8 mouse cellular contexts compared by ENCODE assay signal in the genomic region with DNA sequence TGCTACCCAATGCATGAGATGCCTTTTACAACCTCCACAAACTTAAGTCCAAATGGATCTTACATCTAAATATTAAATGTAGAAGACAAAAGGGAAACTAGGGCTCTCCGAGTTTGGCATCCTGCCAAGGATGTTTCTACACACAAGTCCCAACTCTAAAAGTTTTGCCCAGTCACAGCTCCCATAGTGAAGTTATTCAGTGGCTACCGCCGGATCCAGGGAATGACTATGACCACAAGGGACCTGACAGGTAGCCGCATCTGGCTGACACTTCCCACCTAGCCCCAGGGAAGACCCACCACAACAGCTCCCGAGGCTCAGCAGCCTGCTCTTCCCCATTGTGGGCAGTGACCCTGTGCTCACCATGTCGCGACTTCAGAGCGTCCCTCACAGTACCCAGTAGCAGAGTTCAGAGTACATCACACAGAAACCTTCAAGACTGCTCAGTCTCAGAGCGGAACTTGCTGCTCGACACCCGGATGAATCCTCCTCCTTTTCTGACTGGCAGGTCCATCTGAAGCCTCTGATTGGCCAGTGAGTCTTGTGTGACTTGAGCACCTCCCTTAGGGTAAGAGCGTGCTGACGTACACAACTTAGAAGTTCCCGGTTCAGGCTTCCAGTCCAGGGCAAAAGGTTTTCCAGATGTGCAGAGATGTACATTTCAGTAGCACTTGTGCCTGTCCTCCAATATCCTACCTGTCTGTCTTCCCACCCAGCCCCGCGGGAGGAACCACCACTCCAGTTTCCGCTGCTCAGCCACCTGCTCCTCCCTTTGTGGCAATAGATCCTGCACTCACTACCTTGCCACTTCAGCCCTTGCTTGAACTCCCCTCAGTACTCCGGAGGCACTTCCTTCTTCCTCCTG. TPM values are rescaled to one million over a fixed set of nuclear protein-coding genes. Genes with fewer than 3 reads are reported as not detected.
DNase-seq lines count a peak whose midpoint lies in the region; ATAC-seq and TF ChIP-seq lines count a peak whose summit lies in the region.

A gene (minus strand): TSS at position 499 of the 865 bp plus-strand sequence.

- no peak for TF ChIP-seq CTCF in MEL (IDR thresholded peaks at IDR 0.05 in 2 of 3, conservative IDR thresholded peaks at IDR 0.05 in 1 of 3; ENCODE audit: control insufficient read depth in 1 of 3, insufficient read depth in 1 of 3, low read depth in 2 of 3, low read length in 3 of 3, poor library complexity in 1 of 3, severe bottlenecking in 1 of 3)
- TF ChIP-seq CTCF in cerebellum, adult 2 months (IDR thresholded peaks at IDR 0.05; ENCODE audit: borderline replicate concordance, insufficient read depth, low read depth, low read length) = no peak
- TF ChIP-seq CTCF in forebrain, postnatal 0 days (IDR thresholded peaks at IDR 0.05; ENCODE audit: low read depth) = no peak

- H3K4me1 ChIP-seq in MEL (ENCODE audit: control insufficient read depth in 1 of 2, insufficient read depth in 2 of 2, low read length in 2 of 2) = peaks cover 3 to 8% of the 10 kb centered on the region in 2 experiments
- no peaks in the 10 kb centered on the region; the same call in 1 of the 2 replicates for H3K4me1 ChIP-seq in cerebellum, adult 2 months (ENCODE audit: control insufficient read depth, insufficient read depth, low read length)
- 0 out of 2 replicates have a peak, but pooled peaks cover 2% of the 10 kb centered on the region for H3K4me1 ChIP-seq in forebrain, postnatal 0 days (ENCODE audit: insufficient read depth)
- peaks cover 8% of the 10 kb centered on the region for H3K4me1 ChIP-seq in lung, embryonic 15.5 days

- TF ChIP-seq EP300 in MEL (IDR thresholded peaks at IDR 0.05; ENCODE audit: low read depth in 1 of 2, low read length in 2 of 2) = no peak

- H3K79me2 ChIP-seq in MEL (ENCODE audit: control insufficient read depth, insufficient read depth, low read length, poor library complexity) = peaks cover 10% of the 10 kb centered on the region

- TF ChIP-seq POLR2A in MEL (IDR thresholded peaks at IDR 0.05; ENCODE audit: control insufficient read depth in 1 of 2, insufficient read depth in 1 of 2, low read depth in 1 of 2, low read length in 2 of 2, poor library complexity in 1 of 2) = peak; percentile 69 to 97; a peak in 3 of 4 replicates
- TF ChIP-seq POLR2A in cerebellum, adult 2 months (IDR thresholded peaks at IDR 0.05; ENCODE audit: borderline replicate concordance, insufficient read depth, low read length) = peak; percentile 67; the same call in 1 of the 2 replicates

- peak within 1 kb of the TSS; percentile 87 to 89 for H3K4me3 ChIP-seq in MEL (ENCODE audit: control insufficient read depth in 1 of 2, insufficient read depth in 1 of 2, low read depth in 2 of 2, low read length in 2 of 2)
- peak within 1 kb of the TSS; percentile 98 for H3K4me3 ChIP-seq in cerebellum, adult 2 months (replicated peaks; ENCODE audit: insufficient read depth, low read depth, low read length)
- H3K4me3 ChIP-seq in forebrain, postnatal 0 days (ENCODE audit: low read depth, low read length) = peak within 1 kb of the TSS; percentile 64
- H3K4me3 ChIP-seq in lung, embryonic 15.5 days = peak within 1 kb of the TSS; percentile 91

- peak within 1 kb of the TSS; percentile 81 for H3K9ac ChIP-seq in MEL (ENCODE audit: control insufficient read depth, low read depth, low read length, poor library complexity, severe bottlenecking)
- peak within 1 kb of the TSS; percentile 61 for H3K9ac ChIP-seq in forebrain, postnatal 0 days
- H3K9ac ChIP-seq in lung, embryonic 15.5 days = peak within 1 kb of the TSS; percentile 90

- no peak for TF ChIP-seq RAD21 in MEL (IDR thresholded peaks at IDR 0.05; ENCODE audit: low read depth, low read length)

- peak; percentile 99 for DNase-seq in MEL (ENCODE audit: low read depth, low spot score)
- peak; percentile 81 to 89 for DNase-seq in cerebellum, adult 2 months
- peak; percentile 87 for DNase-seq in forebrain, postnatal 0 days
- DNase-seq in heart, postnatal 4 days = peak; percentile 83
- DNase-seq in layer of hippocampus, adult 8-10 months (ENCODE audit: low spot score in 2 of 2) = peak; percentile 84 to 90
- peak; percentile 85 for DNase-seq in ovary, adult 18-20 months (ENCODE audit: low spot score)
- peak; percentile 90 for DNase-seq in thymus, postnatal 0 days (ENCODE audit: low spot score)

- no peaks in the 10 kb centered on the region for H3K9me3 ChIP-seq in MEL (replicated peaks; ENCODE audit: insufficient read depth, low read length)
- no peaks in the 10 kb centered on the region for H3K9me3 ChIP-seq in forebrain, postnatal 0 days (ENCODE audit: low read length)
- H3K9me3 ChIP-seq in lung, embryonic 15.5 days = no peaks in the 10 kb centered on the region

- H3K27ac ChIP-seq in MEL (ENCODE audit: control insufficient read depth, low read depth, low read length) = peak within 1 kb of the TSS; percentile 53
- H3K27ac ChIP-seq in cerebellum, adult 2 months (ENCODE audit: insufficient read depth, low read length) = no peak within 1 kb of the TSS
- no peak within 1 kb of the TSS for H3K27ac ChIP-seq in forebrain, postnatal 0 days (ENCODE audit: low read depth, low read length)
- peak within 1 kb of the TSS; percentile 63; the same call in 1 of the 2 replicates for H3K27ac ChIP-seq in lung, embryonic 15.5 days

- WGBS in cerebellum, adult 2 months = under 1% methylated on average over 18 of the region's 18 CpGs
- WGBS in forebrain, postnatal 0 days = under 1% methylated on average over 18 of the region's 18 CpGs
- WGBS in lung, embryonic 15.5 days = under 1% methylated on average over 18 of the region's 18 CpGs

- peak within 1 kb of the TSS; percentile 71 for H3K4me2 ChIP-seq in forebrain, postnatal 0 days (ENCODE audit: low read depth)
- H3K4me2 ChIP-seq in lung, embryonic 15.5 days = peak within 1 kb of the TSS; percentile 70

- no peaks in the 10 kb centered on the region for H3K27me3 ChIP-seq in MEL (ENCODE audit: control insufficient read depth in 1 of 2, insufficient read depth in 2 of 2, low read length in 2 of 2)
- no peaks in the 10 kb centered on the region for H3K27me3 ChIP-seq in cerebellum, adult 2 months (ENCODE audit: control insufficient read depth, insufficient read depth, low read length)
- H3K27me3 ChIP-seq in forebrain, postnatal 0 days (ENCODE audit: insufficient read depth, low read length) = no peaks in the 10 kb centered on the region
- H3K27me3 ChIP-seq in lung, embryonic 15.5 days = no peaks in the 10 kb centered on the region

- ATAC-seq in forebrain, postnatal 0 days = peak; percentile 100
- peak; percentile 98 for ATAC-seq in lung, embryonic 15.5 days (ENCODE audit: borderline replicate concordance, extremely low read depth, low FRiP score, low TSS enrichment)

- H3K36me3 ChIP-seq in MEL (ENCODE audit: control insufficient read depth in 1 of 2, insufficient read depth in 2 of 2, low read length in 2 of 2) = peaks cover 0 to 11% of the 10 kb centered on the region in 2 experiments; a peak in 2 of 4 replicates
- no peaks in the 10 kb centered on the region for H3K36me3 ChIP-seq in forebrain, postnatal 0 days (ENCODE audit: insufficient read depth)
- H3K36me3 ChIP-seq in lung, embryonic 15.5 days = no peaks in the 10 kb centered on the region

TF ChIP-seq in MEL, 35 proteins besides CTCF, POLR2A, EP300 and RAD21 (continues in another document):
- TF ChIP-seq ELF1 (IDR thresholded peaks at IDR 0.05; ENCODE audit: low read depth, low read length) (peak; percentile 59; the same call in 1 of the 2 replicates), MAX (IDR thresholded peaks at IDR 0.05; ENCODE audit: low read length) (peak; percentile 71), GABPA (IDR thresholded peaks at IDR 0.05; ENCODE audit: low read depth, low read length) (no peak), RCOR1 (IDR thresholded peaks at IDR 0.05; ENCODE audit: low read depth, low read length) (no peak), MAZ (IDR thresholded peaks at IDR 0.05; ENCODE audit: low read depth, low read length) (no peak), GATA1 (IDR thresholded peaks at IDR 0.05; ENCODE audit: low read depth, low read length) (no peak), NRF1 (IDR thresholded peaks at IDR 0.05; ENCODE audit: insufficient read depth, low read depth, low read length, poor library complexity, severe bottlenecking) (no peak), USF1 (IDR thresholded peaks at IDR 0.05; ENCODE audit: low read depth, low read length) (no peak), E2F4 (IDR thresholded peaks at IDR 0.05; ENCODE audit: borderline replicate concordance, low read depth, low read length) (no peak), TBP (IDR thresholded peaks at IDR 0.05; ENCODE audit: low read depth, low read length) (peak; percentile 95), NELFE (IDR thresholded peaks at IDR 0.05; ENCODE audit: low read depth, low read length) (peak; percentile 93), ZNF384 (IDR thresholded peaks at IDR 0.05; ENCODE audit: low read depth, low read length) (no peak), SMC3 (IDR thresholded peaks at IDR 0.05; ENCODE audit: low read depth, low read length) (no peak), ZKSCAN1 (IDR thresholded peaks at IDR 0.05; ENCODE audit: low read depth, low read length) (no peak), SIN3A (IDR thresholded peaks at IDR 0.05; ENCODE audit: low read length) (peak; percentile 79), MAFK (IDR thresholded peaks at IDR 0.05; ENCODE audit: borderline replicate concordance, low read depth, low read length) (no peak), JUND (IDR thresholded peaks at IDR 0.05; ENCODE audit: low read depth, low read length) (no peak), MXI1 (IDR thresholded peaks at IDR 0.05; ENCODE audit: low read depth, low read length) (no peak; the same call in none of the 2 replicates), MYC (IDR thresholded peaks at IDR 0.05; ENCODE audit: low read depth, low read length) (0 out of 2 replicates have a peak, but pooled peaks have one; percentile 26), BHLHE40 (IDR thresholded peaks at IDR 0.05; ENCODE audit: borderline replicate concordance, low read depth, low read length) (no peak), CHD2 (IDR thresholded peaks at IDR 0.05; ENCODE audit: low read length) (no peak)

RNA-seq across cellular contexts. Expression of the gene that starts here (rescaled TPM):
- total RNA-seq in MEL (2012; rRNA removed) = 9.9 and 12.1 TPM in 2 replicates
- 100 to 1,000 TPM in 1 of 2 experiments, 1 to 10 TPM in 1; 5.4 to 113 TPM for polyA plus RNA-seq in MEL (2012; ENCODE audit: insufficient read depth in 1 of 2, insufficient read length in 2 of 2, low read depth in 1 of 2, low replicate concordance in 2 of 2, missing spikeins in 1 of 2)
- 28.6 and 29.8 TPM in 2 replicates for polyA plus RNA-seq in cerebellum, adult 2 months (2012; rRNA removed)
- 18.9 and 24.3 TPM in 2 replicates for total RNA-seq in forebrain, postnatal 0 days (2014; rRNA removed)
- 31.8 and 41.9 TPM in 2 replicates for polyA plus RNA-seq in forebrain, postnatal 0 days (2015; fragmentation: Nextera tagmentation; extraction: Ambion mirVana)
- 10 to 100 TPM; 18.8 to 19.1 TPM for total RNA-seq in heart, postnatal 4 days (2021)
- total RNA-seq in layer of hippocampus, adult 8-10 months (2022) = 10 to 100 TPM; 40.1 to 64.3 (median 47.5) TPM
- polyA plus RNA-seq in lung, embryonic 15.5 days (2015; fragmentation: Nextera tagmentation; extraction: Ambion mirVana) = 35.0 and 35.5 TPM in 2 replicates
- polyA plus RNA-seq in thymus, postnatal 0 days (2015; fragmentation: Nextera tagmentation; extraction: Ambion mirVana) = 25.0 and 34.8 TPM in 2 replicates

Comparison
In these comparisons a context has a peak if more than half of its experiments do, and no peak if none do; other contexts are left out.
1. H3K27ac ChIP-seq: peak in MEL (single experiment) and lung, embryonic 15.5 days (single experiment); none in cerebellum, adult 2 months (single experiment) and forebrain, postnatal 0 days (single experiment).
2. Peak in every context shown above with its lines, with median percentiles within 50 percentile points of each other: DNase-seq, H3K4me3 ChIP-seq and H3K9ac ChIP-seq.